Mouse (Mus musculus): Measurements from ENCODE around the gene Ier5l. TPM values are rescaled to one million over a fixed set of nuclear protein-coding genes. Genes with fewer than 3 reads are reported as not detected.
A peak's percentile ranks its signal among the peaks of the same experiment; 100 is the strongest.

Gene Ier5l
- polyA plus RNA-seq, 1 experiment from 2014 or later = 2.2 TPM

- no peak for TF ChIP-seq CTCF (IDR thresholded peaks at IDR 0.05; ENCODE audit: low read depth)
- no peaks in the 10 kb centered on the region for H3K9me3 ChIP-seq (ENCODE audit: control insufficient read depth)
- WGBS = 26% methylated on average over 8 of the region's 8 CpGs
- H3K4me3 ChIP-seq (ENCODE audit: low read depth, low read length) = 0 out of 2 replicates have a peak overlapping the region, but pooled peaks have one; percentile 39
- peaks cover 5% of the 10 kb centered on the region; the same call in 1 of the 2 replicates for H3K4me1 ChIP-seq (replicated peaks; ENCODE audit: control insufficient read depth, insufficient read depth, low read length)
- H3K4me2 ChIP-seq (replicated peaks; ENCODE audit: low read depth) = peak overlapping the region; percentile 98
- ATAC-seq = no peak
- no peaks in the 10 kb centered on the region for H3K27me3 ChIP-seq (replicated peaks; ENCODE audit: control insufficient read depth, insufficient read depth, low read length)
- H3K27ac ChIP-seq (ENCODE audit: low read depth, low read length) = peak overlapping the region; percentile 35
- no peak overlapping the region for H3K9ac ChIP-seq (ENCODE audit: low read depth, low read length)
- H3K36me3 ChIP-seq (ENCODE audit: control insufficient read depth, insufficient read depth) = no peaks in the 10 kb centered on the region
Observed at GRCm38 (mm10) chr2:30471051-30471450, 3.0 kb downstream of the Ier5l start.

GRCm38 (mm10) chr2:30470143-30470946 lies 3.7 kb downstream of the Ier5l start:
- TF ChIP-seq CTCF (IDR thresholded peaks at IDR 0.05; ENCODE audit: low read depth) = peak; percentile 21
- peak overlapping the region; percentile 74 for H3K27ac ChIP-seq (ENCODE audit: low read depth, low read length)
- no peaks in the 10 kb centered on the region for H3K27me3 ChIP-seq (replicated peaks; ENCODE audit: control insufficient read depth, insufficient read depth, low read length)
- peak overlapping the region; percentile 39 for H3K4me3 ChIP-seq (ENCODE audit: low read depth, low read length)
- under 1% methylated on average over 46 of the region's 46 CpGs for WGBS
- H3K36me3 ChIP-seq (ENCODE audit: control insufficient read depth, insufficient read depth) = no peaks in the 10 kb centered on the region
- peaks cover 5% of the 10 kb centered on the region; the same call in 1 of the 2 replicates for H3K4me1 ChIP-seq (replicated peaks; ENCODE audit: control insufficient read depth, insufficient read depth, low read length)
- H3K4me2 ChIP-seq (replicated peaks; ENCODE audit: low read depth) = peak overlapping the region; percentile 98
- peak overlapping the region; percentile 48 for H3K9ac ChIP-seq (ENCODE audit: low read depth, low read length)
- H3K9me3 ChIP-seq (ENCODE audit: control insufficient read depth) = no peaks in the 10 kb centered on the region
- no peak for ATAC-seq

DNA sequence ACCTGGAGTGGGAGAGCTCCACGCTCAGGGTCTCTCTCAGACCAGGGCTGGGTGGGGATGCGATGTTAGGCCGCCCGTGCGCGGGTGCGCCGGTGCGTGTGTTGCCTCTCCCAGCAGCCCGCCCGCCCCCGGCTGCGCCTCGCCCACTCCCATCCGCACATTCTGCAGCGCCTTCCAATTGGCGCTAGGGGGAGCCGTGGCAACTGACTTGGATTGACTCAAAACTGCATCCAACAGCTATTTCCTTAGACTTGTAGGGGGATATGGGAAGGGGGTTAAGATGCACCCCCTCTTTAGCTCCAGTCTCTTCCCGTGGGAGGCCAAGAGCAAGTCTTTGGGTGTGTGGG lies 4.2 kb downstream of the Ier5l start:
- Histone ChIP-seq H3K4me1 (replicated peaks; ENCODE audit: control insufficient read depth, insufficient read depth, low read length) (peaks cover 4% of the 10 kb centered on the region; the same call in 1 of the 2 replicates), H3K9ac (ENCODE audit: low read depth, low read length) (peak overlapping the region; percentile 48), H3K4me3 (ENCODE audit: low read depth, low read length) (peak overlapping the region; percentile 39), H3K9me3 (ENCODE audit: control insufficient read depth) (no peaks in the 10 kb centered on the region), H3K27me3 (replicated peaks; ENCODE audit: control insufficient read depth, insufficient read depth, low read length) (no peaks in the 10 kb centered on the region), H3K36me3 (ENCODE audit: control insufficient read depth, insufficient read depth) (no peaks in the 10 kb centered on the region), H3K27ac (ENCODE audit: low read depth, low read length) (peak overlapping the region; percentile 74; the same call in 1 of the 2 replicates), H3K4me2 (replicated peaks; ENCODE audit: low read depth) (peak overlapping the region; percentile 98)
- 0% methylated on average over 19 of the region's 19 CpGs for WGBS
- TF ChIP-seq CTCF (IDR thresholded peaks at IDR 0.05; ENCODE audit: low read depth) = peak; percentile 86
- peak; percentile 8; the same call in 1 of the 2 replicates for ATAC-seq

DNA sequence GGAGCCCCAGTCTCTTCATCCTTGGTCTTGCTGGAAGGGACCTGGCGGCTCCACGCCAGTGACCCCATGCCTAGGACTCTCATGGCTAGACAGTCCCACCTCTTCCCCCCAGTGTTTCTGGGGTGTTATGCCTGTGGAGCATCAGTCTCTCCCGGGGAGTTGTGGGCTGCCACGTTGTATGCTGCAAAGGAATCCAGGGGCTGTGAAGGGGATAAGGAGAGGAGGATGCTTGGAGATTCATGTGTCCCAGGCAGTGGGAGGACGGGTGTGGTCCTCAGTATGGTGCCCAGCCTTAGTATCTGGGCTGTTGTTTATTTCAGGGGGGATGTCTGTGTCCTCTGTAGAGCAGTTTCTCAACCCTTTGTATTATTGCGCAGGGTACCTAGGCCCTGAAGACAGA lies 5.0 kb downstream of the Ier5l start:
- 78% methylated on average over 6 of the region's 6 CpGs for whole genome bisulfite sequencing
- no peaks in the 10 kb centered on the region for H3K9me3 ChIP-seq (ENCODE audit: control insufficient read depth)
- H3K4me2 ChIP-seq (replicated peaks; ENCODE audit: low read depth) = peak overlapping the region; percentile 98; the same call in 1 of the 2 replicates
- no peak overlapping the region for H3K9ac ChIP-seq (ENCODE audit: low read depth, low read length)
- no peak for ATAC-seq
- H3K4me1 ChIP-seq (replicated peaks; ENCODE audit: control insufficient read depth, insufficient read depth, low read length) = no peaks in the 10 kb centered on the region
- H3K27ac ChIP-seq (ENCODE audit: low read depth, low read length) = no peak overlapping the region
- no peak overlapping the region for H3K4me3 ChIP-seq (ENCODE audit: low read depth, low read length)
- no peak for TF ChIP-seq CTCF (IDR thresholded peaks at IDR 0.05; ENCODE audit: low read depth)
- H3K27me3 ChIP-seq (replicated peaks; ENCODE audit: control insufficient read depth, insufficient read depth, low read length) = no peaks in the 10 kb centered on the region
- no peaks in the 10 kb centered on the region for H3K36me3 ChIP-seq (ENCODE audit: control insufficient read depth, insufficient read depth)

GRCm38 (mm10) chr2:30466787-30467186 lies 7.2 kb downstream of the Ier5l start:
- Histone ChIP-seq H3K9me3 (ENCODE audit: control insufficient read depth) (no peaks in the 10 kb centered on the region), H3K27ac (ENCODE audit: low read depth, low read length) (no peak overlapping the region)
- 62% methylated on average over 4 of the region's 4 CpGs for WGBS

GRCm38 (mm10) chr2:30464411-30464810 lies 9.6 kb downstream of the Ier5l start:
- 36% methylated on average over 5 of the region's 5 CpGs for WGBS
- no peak overlapping the region for H3K9ac ChIP-seq (ENCODE audit: low read depth, low read length)

More at GRCm38 (mm10) chr2:30466787-30467186, 7.2 kb downstream of the Ier5l start:
- Histone ChIP-seq H3K9ac (ENCODE audit: low read depth, low read length) (no peak overlapping the region), H3K4me1 (replicated peaks; ENCODE audit: control insufficient read depth, insufficient read depth, low read length) (no peaks in the 10 kb centered on the region; the same call in 1 of the 2 replicates), H3K36me3 (ENCODE audit: control insufficient read depth, insufficient read depth) (no peaks in the 10 kb centered on the region), H3K4me2 (replicated peaks; ENCODE audit: low read depth) (no peak overlapping the region), H3K4me3 (ENCODE audit: low read depth, low read length) (no peak overlapping the region), H3K27me3 (replicated peaks; ENCODE audit: control insufficient read depth, insufficient read depth, low read length) (no peaks in the 10 kb centered on the region)
- no peak for TF ChIP-seq CTCF (IDR thresholded peaks at IDR 0.05; ENCODE audit: low read depth)
- no peak for ATAC-seq

More at GRCm38 (mm10) chr2:30464411-30464810, 9.6 kb downstream of the Ier5l start:
- ATAC-seq = no peak
- H3K36me3 ChIP-seq (ENCODE audit: control insufficient read depth, insufficient read depth) = no peaks in the 10 kb centered on the region
- H3K9me3 ChIP-seq (ENCODE audit: control insufficient read depth) = no peaks in the 10 kb centered on the region
- no peak for TF ChIP-seq CTCF (IDR thresholded peaks at IDR 0.05; ENCODE audit: low read depth)
- H3K27me3 ChIP-seq (replicated peaks; ENCODE audit: control insufficient read depth, insufficient read depth, low read length) = no peaks in the 10 kb centered on the region
- peak overlapping the region; percentile 22 for H3K27ac ChIP-seq (ENCODE audit: low read depth, low read length)
- H3K4me1 ChIP-seq (replicated peaks; ENCODE audit: control insufficient read depth, insufficient read depth, low read length) = no peaks in the 10 kb centered on the region; the same call in 1 of the 2 replicates
- H3K4me2 ChIP-seq (replicated peaks; ENCODE audit: low read depth) = peak overlapping the region; percentile 61
- H3K4me3 ChIP-seq (ENCODE audit: low read depth, low read length) = peak overlapping the region; percentile 21

All from intestine, postnatal 0 days (tissue).